Mouse (Mus musculus) liver, adult 2 months (tissue): ENCODE measurements around the gene Cuedc2. TPM values are rescaled to one million over a fixed set of nuclear protein-coding genes. Genes with fewer than 3 reads are reported as not detected.

Experiments
- DNase-seq: peaks from one replicate; pipeline ENCODE4 v3.0.0-alpha.2; 2011; ENCODE audit warnings: low read depth, low spot score; ENCODE audit errors: extremely low read depth
- H3K27ac ChIP-seq: fragments of 200-500 bp; replicated peaks from 2 replicates; pipeline ENCODE4 v1.5.1; 2012; ENCODE audit warnings: low read depth, mild to moderate bottlenecking, control low read depth, inconsistent platforms, low read length; ENCODE audit not compliant: insufficient read depth
- H3K27me3 ChIP-seq: fragments of 200-500 bp; 2 replicates; pipeline ENCODE4 v1.6.1; 2012; ENCODE audit warnings: mild to moderate bottlenecking, moderate library complexity, low read length, inconsistent platforms; ENCODE audit not compliant: control insufficient read depth, insufficient read depth
- H3K36me3 ChIP-seq: fragments of 200-500 bp; 2 replicates; pipeline ENCODE4 v1.6.1; 2012; ENCODE audit warnings: low read length, inconsistent platforms; ENCODE audit not compliant: control insufficient read depth, insufficient read depth
- H3K4me1 ChIP-seq: fragments of 200-500 bp; 2 replicates; pipeline ENCODE4 v1.6.1; 2011; ENCODE audit warnings: low read length; ENCODE audit not compliant: control insufficient read depth, insufficient read depth
- H3K4me3 ChIP-seq: fragments of 200-500 bp; 2 replicates; pipeline ENCODE4 v1.5.1; 2011; ENCODE audit warnings: low read depth, mild to moderate bottlenecking, control low read depth, low read length, moderate library complexity; ENCODE audit not compliant: insufficient read depth
- H3K79me2 ChIP-seq: fragments of 200-500 bp; 2 replicates; pipeline ENCODE4 v1.6.1; 2012; ENCODE audit warnings: inconsistent platforms, mild to moderate bottlenecking, low read length, moderate library complexity; ENCODE audit not compliant: control insufficient read depth, insufficient read depth
- H3K9ac ChIP-seq: fragments of 200-500 bp; 2 replicates; pipeline ENCODE4 v1.6.1; 2012; ENCODE audit warnings: low read depth, mild to moderate bottlenecking, control low read depth, inconsistent platforms, low read length
- CTCF ChIP-seq: fragments of 200-500 bp; IDR thresholded peaks from 2 replicates; pipeline ENCODE4 v1.5.1; 2011; ENCODE audit warnings: low read depth, low read length, control low read depth
- POLR2A ChIP-seq: fragments of 200-500 bp; IDR thresholded peaks from 2 replicates; pipeline ENCODE4 v1.6.1; 2011; ENCODE audit warnings: low read length, control low read depth; ENCODE audit not compliant: insufficient read depth; ENCODE audit errors: extremely low read depth
- WGBS: fragments of 180-500 bp; shearing (Covaris S2); methylation state at CpG from one replicate; pipeline ENCODE4 v1.1.7; 2018; 5-methylcytosine and 5-hydroxymethylcytosine counted together
- polyA plus RNA-seq: library from polyadenylated mRNA; depleted of rRNA; stranded (reverse); fragments of >200 nt; gene quantifications from 2 replicates; pipeline ENCODE4 v1.2.3, GENCODE M21; 2012
- total RNA-seq: library from RNA; depleted of rRNA; stranded (reverse); fragments of >200 nt; gene quantifications from 2 replicates; pipeline ENCODE4 v1.2.3, GENCODE M21; 2014

Gene Cuedc2
- total and polyA plus RNA-seq, 2 experiments = 19.5 to 24.6 TPM

- H3K4me1 ChIP-seq = peaks cover 3% of the 10 kb centered on the region; the same call in 1 of the 2 replicates
- H3K27me3 ChIP-seq = no peaks in the 10 kb centered on the region
- TF ChIP-seq POLR2A = no peak
- no peak for TF ChIP-seq CTCF
- WGBS = 52% methylated on average over 15 of the region's 15 CpGs
- H3K79me2 ChIP-seq = no peaks in the 10 kb centered on the region
- H3K36me3 ChIP-seq = no peaks in the 10 kb centered on the region
- H3K9ac ChIP-seq = peak overlapping the region; percentile 67
- H3K27ac ChIP-seq = no peak overlapping the region
- no peak for DNase-seq
- peak overlapping the region; percentile 69 for H3K4me3 ChIP-seq
These were observed 677 bp downstream of the Cuedc2 start for GRCm38 (mm10) chr19:46337719-46338330.

- H3K36me3 ChIP-seq = no peaks in the 10 kb centered on the region
- WGBS = 92% methylated on average over 3 of the region's 3 CpGs
These were observed 4.6 kb downstream of the Cuedc2 start for GRCm38 (mm10) chr19:46333906-46334305.

GRCm38 (mm10) chr19:46332721-46333339 lies 5.7 kb downstream of the Cuedc2 start:
- H3K36me3 ChIP-seq = no peaks in the 10 kb centered on the region
- H3K79me2 ChIP-seq = no peaks in the 10 kb centered on the region
- TF ChIP-seq POLR2A = no peak
- TF ChIP-seq CTCF = no peak
- no peaks in the 10 kb centered on the region for H3K27me3 ChIP-seq
- no peak for DNase-seq
- H3K9ac ChIP-seq = no peak overlapping the region
- H3K4me3 ChIP-seq = no peak overlapping the region
- WGBS = 78% methylated on average over 7 of the region's 7 CpGs
- no peak overlapping the region for H3K27ac ChIP-seq
- H3K4me1 ChIP-seq = peaks cover 4% of the 10 kb centered on the region

More at GRCm38 (mm10) chr19:46333906-46334305, 4.6 kb downstream of the Cuedc2 start:
- no peak for DNase-seq
- Histone ChIP-seq H3K79me2 (no peaks in the 10 kb centered on the region), H3K4me3 (no peak overlapping the region), H3K27me3 (no peaks in the 10 kb centered on the region), H3K4me1 (peaks cover 4% of the 10 kb centered on the region; the same call in 1 of the 2 replicates), H3K27ac (no peak overlapping the region), H3K9ac (no peak overlapping the region)
- TF ChIP-seq CTCF (no peak), POLR2A (no peak)

- Histone ChIP-seq H3K4me3 (no peak overlapping the region), H3K4me1 (peaks cover 9% of the 10 kb centered on the region), H3K27ac (no peak overlapping the region), H3K27me3 (no peaks in the 10 kb centered on the region), H3K36me3 (no peaks in the 10 kb centered on the region), H3K9ac (no peak overlapping the region), H3K79me2 (no peaks in the 10 kb centered on the region)
- no peak for DNase-seq
- TF ChIP-seq CTCF = no peak
- TF ChIP-seq POLR2A = no peak
- WGBS = 86% methylated on average over 3 of the region's 3 CpGs
These were observed 6.6 kb downstream of the Cuedc2 start for GRCm38 (mm10) chr19:46331936-46332335.

- Histone ChIP-seq H3K36me3 (no peaks in the 10 kb centered on the region), H3K4me1 (peaks cover 9% of the 10 kb centered on the region), H3K27ac (no peak overlapping the region), H3K27me3 (0 out of 2 replicates have a peak, but pooled peaks cover 3% of the 10 kb centered on the region), H3K79me2 (no peaks in the 10 kb centered on the region), H3K4me3 (no peak overlapping the region), H3K9ac (no peak overlapping the region)
- no peak for DNase-seq
- 94% methylated on average over 14 of the region's 14 CpGs for WGBS
- TF ChIP-seq POLR2A (no peak), CTCF (no peak)
These were observed 7.2 kb downstream of the Cuedc2 start for GRCm38 (mm10) chr19:46331326-46331725.

- Histone ChIP-seq H3K79me2 (no peaks in the 10 kb centered on the region), H3K4me3 (no peak overlapping the region), H3K27me3 (peaks cover 3% of the 10 kb centered on the region; the same call in 1 of the 2 replicates), H3K36me3 (no peaks in the 10 kb centered on the region), H3K9ac (no peak overlapping the region), H3K27ac (no peak overlapping the region), H3K4me1 (peaks cover 9% of the 10 kb centered on the region)
- WGBS = 92% methylated on average over 12 of the region's 12 CpGs
- no peak for DNase-seq
- TF ChIP-seq CTCF = no peak
- TF ChIP-seq POLR2A = no peak
These were observed 7.8 kb downstream of the Cuedc2 start for GRCm38 (mm10) chr19:46330696-46331095.
